Mouse (Mus musculus): ENCODE results near the gene Noa1. TPM values are rescaled to one million over a fixed set of nuclear protein-coding genes. Genes with fewer than 3 reads are reported as not detected.

The Noa1 gene
- polyA plus RNA-seq, 1 experiment from 2014 or later, result 37.2 TPM

DNA sequence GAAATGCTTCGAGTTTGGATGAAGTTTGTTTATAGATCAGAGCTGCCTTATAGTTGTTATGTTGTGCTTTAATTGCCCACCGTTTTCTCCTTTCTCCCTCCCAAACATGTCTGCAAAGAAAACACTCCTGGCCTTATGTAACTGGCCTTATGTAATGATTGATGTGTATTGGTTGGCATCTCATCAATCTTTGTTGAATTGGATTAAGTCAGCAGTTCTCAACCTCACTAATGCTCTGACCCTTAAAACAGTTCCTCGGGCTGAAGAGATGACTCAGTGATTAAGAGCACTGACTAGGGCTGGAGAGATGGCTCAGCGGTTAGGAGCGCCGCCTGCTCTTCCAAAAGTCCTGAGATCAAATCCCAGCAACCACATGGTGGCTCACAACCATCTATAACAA is 5.1 kb upstream of the Noa1 start:
- Histone ChIP-seq H3K36me3 (peaks cover 77% of the 10 kb centered on the region), H3K27ac (replicated peaks) (no peak overlapping the region), H3K4me3 (no peak overlapping the region), H3K27me3 (ENCODE audit: low read depth, poor library complexity, severe bottlenecking) (no peaks in the 10 kb centered on the region), H3K4me1 (peaks cover 14% of the 10 kb centered on the region), H3K9me3 (replicated peaks) (no peaks in the 10 kb centered on the region)
- no peak for DNase-seq (ENCODE audit: low spot score)
- WGBS, result 94% methylated on average over 6 of the region's 6 CpGs

DNA sequence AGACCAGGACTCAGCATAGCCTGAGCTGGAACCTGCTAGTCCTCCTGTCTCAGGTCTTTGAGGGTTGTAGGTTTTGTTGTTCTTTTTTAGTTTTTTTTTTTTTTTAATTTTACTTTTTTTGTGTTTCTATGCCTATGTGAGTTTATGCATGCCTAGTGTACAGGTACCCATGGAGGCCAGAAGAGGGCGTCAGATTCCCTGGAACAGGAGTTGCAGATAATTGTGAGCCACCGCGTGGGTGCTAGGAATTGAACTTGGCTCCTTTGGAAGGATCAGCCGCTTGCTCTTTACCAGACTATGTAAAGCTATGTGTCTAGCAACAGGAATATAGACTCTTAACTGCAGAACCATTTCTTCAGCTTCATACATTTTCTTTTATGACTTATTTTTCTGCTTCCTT is 4.3 kb upstream of the Noa1 start:
- 93% methylated on average over 4 of the region's 4 CpGs for WGBS
- DNase-seq (ENCODE audit: low spot score), result no peak
- Histone ChIP-seq H3K9me3 (replicated peaks) (no peaks in the 10 kb centered on the region), H3K27ac (replicated peaks) (no peak overlapping the region), H3K4me1 (peaks cover 16% of the 10 kb centered on the region), H3K27me3 (ENCODE audit: low read depth, poor library complexity, severe bottlenecking) (no peaks in the 10 kb centered on the region), H3K4me3 (no peak overlapping the region), H3K36me3 (peaks cover 71% of the 10 kb centered on the region)

DNA sequence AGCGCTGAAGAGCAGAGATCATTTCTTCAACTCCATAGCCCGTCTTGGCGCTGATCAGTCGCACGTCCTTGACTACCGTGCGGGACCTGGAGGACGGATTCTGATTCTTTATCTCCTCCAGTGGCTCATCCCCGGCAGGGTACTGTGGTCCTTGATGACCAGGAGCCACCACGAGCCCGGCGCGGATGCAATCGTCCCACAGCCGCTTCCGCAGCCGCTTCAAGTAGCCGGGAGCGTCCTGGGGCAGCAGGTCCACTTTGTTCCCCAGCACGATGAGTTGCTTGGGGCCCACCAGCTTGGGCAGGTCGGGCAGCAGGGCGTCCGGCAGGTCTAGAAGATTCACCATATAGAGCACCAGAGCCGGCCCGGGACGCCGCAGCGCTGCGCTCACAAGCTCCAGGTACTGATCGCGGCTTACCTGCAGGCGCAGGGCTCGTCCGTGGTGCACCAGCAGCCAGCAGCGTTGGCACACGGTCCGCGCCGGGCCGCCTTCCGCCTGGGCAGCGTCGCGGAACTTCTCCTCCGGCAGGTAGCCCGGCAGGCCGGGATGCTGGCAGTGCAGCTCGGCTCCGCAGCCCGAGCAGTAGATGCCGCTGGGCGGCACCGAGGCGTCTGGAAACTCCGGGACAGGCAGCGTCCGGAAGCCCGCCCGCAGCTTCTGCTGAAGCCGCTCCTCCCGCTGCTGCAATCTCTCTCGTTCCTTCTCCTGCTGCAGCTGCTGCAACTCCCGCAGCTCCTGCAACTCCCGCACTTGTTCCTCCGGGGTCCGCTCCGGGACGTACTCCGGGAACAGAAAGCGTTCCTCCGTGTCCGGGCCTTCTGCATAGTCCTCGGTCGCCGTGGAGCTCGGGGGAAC is 605 bp downstream of the Noa1 start:
- Histone ChIP-seq H3K36me3 (peaks cover 55% of the 10 kb centered on the region), H3K27me3 (ENCODE audit: low read depth, poor library complexity, severe bottlenecking) (no peaks in the 10 kb centered on the region), H3K27ac (replicated peaks) (peak overlapping the region; percentile 94), H3K9me3 (replicated peaks) (no peaks in the 10 kb centered on the region), H3K4me3 (peak overlapping the region; percentile 97), H3K4me1 (peaks cover 33% of the 10 kb centered on the region)
- DNase-seq (ENCODE audit: low spot score), result no peak
- WGBS, result under 1% methylated on average over 76 of the region's 76 CpGs

- H3K4me3 ChIP-seq, result peak overlapping the region; percentile 97
These were observed 1.9 kb downstream of the Noa1 start for GRCm38 (mm10) chr5:77307821-77308553.

DNA sequence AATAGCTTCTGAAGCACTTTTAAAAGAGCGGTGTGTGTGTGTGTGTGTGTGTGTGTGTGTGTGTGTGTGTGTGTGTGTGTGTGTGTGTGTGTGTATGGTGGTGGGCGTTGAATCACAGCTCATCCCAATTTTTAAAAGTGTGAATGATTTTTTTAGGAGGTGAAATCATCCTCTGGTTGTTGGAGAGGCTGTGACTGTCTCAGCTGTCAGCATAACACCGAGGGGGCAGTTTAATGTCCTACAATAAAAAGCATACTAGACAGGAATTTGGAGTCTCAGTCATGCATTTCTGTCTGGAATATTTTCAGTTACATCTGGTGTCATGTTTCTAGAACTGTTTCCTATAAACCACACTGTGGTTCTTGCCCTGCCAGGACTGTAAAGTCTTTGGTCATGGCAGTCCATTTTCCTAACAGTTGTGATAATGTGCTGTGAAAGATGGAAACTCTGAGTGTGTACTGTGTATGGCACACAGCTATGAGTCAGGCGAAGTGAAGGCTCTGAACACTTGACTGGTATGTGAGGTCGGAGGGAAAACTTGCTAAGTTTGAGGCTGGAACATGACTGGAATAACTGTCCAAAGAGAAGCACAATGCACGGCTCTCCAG is 8.5 kb downstream of the Noa1 start:
- Histone ChIP-seq H3K4me1 (no peaks in the 10 kb centered on the region), H3K36me3 (peaks cover 90% of the 10 kb centered on the region)
- 94% methylated on average over 6 of the region's 6 CpGs for WGBS

More at GRCm38 (mm10) chr5:77307821-77308553, 1.9 kb downstream of the Noa1 start:
- DNase-seq (ENCODE audit: low spot score), result no peak
- Histone ChIP-seq H3K27me3 (ENCODE audit: low read depth, poor library complexity, severe bottlenecking) (no peaks in the 10 kb centered on the region), H3K27ac (replicated peaks) (no peak overlapping the region), H3K4me1 (peaks cover 33% of the 10 kb centered on the region), H3K36me3 (peaks cover 52% of the 10 kb centered on the region), H3K9me3 (replicated peaks) (no peaks in the 10 kb centered on the region)
- WGBS, result 86% methylated on average over 5 of the region's 5 CpGs

GRCm38 (mm10) chr5:77299486-77299885 is 10.4 kb downstream of the Noa1 start:
- Histone ChIP-seq H3K36me3 (peaks cover 88% of the 10 kb centered on the region), H3K4me1 (no peaks in the 10 kb centered on the region), H3K9me3 (replicated peaks) (no peaks in the 10 kb centered on the region), H3K27ac (replicated peaks) (no peak overlapping the region), H3K4me3 (no peak overlapping the region), H3K27me3 (ENCODE audit: low read depth, poor library complexity, severe bottlenecking) (no peaks in the 10 kb centered on the region)
- WGBS, result 93% methylated on average over 2 of the region's 2 CpGs
- DNase-seq (ENCODE audit: low spot score), result no peak

More for the DNA sequence above, 8.5 kb downstream of the Noa1 start:
- no peak overlapping the region for H3K27ac ChIP-seq (replicated peaks)
- no peaks in the 10 kb centered on the region for H3K27me3 ChIP-seq (ENCODE audit: low read depth, poor library complexity, severe bottlenecking)
- no peaks in the 10 kb centered on the region for H3K9me3 ChIP-seq (replicated peaks)
- no peak for DNase-seq (ENCODE audit: low spot score)
- no peak overlapping the region for H3K4me3 ChIP-seq

DNA sequence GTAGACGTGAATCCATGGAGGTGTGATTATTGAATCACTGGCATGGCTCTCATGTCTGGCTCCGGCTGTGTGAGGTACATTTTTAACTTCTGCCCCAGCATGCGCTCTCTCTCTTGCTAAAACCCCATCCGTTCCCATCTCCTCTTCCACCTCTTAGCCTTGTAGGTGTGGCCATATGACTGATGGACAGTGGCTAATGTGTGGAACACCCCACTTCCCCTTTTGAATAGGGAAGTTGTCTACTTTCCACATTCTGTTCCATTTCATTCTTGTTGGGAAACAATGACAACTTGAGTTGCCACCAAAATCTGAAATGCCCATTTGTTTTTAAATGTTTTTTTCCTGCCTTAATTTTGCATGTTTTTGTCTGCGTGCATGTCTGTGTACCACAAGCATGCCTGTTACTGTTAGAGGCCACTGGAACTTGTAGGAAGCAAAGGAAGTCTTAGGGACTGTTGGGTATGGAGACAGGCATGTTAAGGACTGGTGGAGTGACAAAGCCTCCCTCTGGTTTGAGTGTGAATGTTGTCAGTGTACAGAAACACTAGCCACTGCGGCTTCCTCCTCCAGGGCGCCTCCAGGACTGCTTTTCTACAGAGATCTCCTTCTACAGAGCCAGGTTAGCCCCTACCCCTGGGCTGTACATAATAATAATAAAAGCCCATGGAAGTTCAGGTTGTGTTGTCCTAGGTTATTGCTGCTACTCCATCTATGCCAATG is 16.9 kb downstream of the Noa1 start:
- Histone ChIP-seq H3K27ac (replicated peaks) (no peak overlapping the region), H3K36me3 (peaks cover 97% of the 10 kb centered on the region), H3K4me1 (no peaks in the 10 kb centered on the region), H3K9me3 (replicated peaks) (no peaks in the 10 kb centered on the region), H3K27me3 (ENCODE audit: low read depth, poor library complexity, severe bottlenecking) (no peaks in the 10 kb centered on the region), H3K4me3 (no peak overlapping the region)
- 94% methylated on average over 7 of the region's 7 CpGs for WGBS
- DNase-seq (ENCODE audit: low spot score), result no peak

GRCm38 (mm10) chr5:77290606-77291005 is 19.3 kb downstream of the Noa1 start:
- Histone ChIP-seq H3K27me3 (ENCODE audit: low read depth, poor library complexity, severe bottlenecking) (no peaks in the 10 kb centered on the region), H3K27ac (replicated peaks) (no peak overlapping the region), H3K4me1 (no peaks in the 10 kb centered on the region), H3K9me3 (replicated peaks) (no peaks in the 10 kb centered on the region), H3K36me3 (peaks cover 97% of the 10 kb centered on the region), H3K4me3 (no peak overlapping the region)
- DNase-seq (ENCODE audit: low spot score), result no peak
- 92% methylated on average over 2 of the region's 2 CpGs for WGBS

DNA sequence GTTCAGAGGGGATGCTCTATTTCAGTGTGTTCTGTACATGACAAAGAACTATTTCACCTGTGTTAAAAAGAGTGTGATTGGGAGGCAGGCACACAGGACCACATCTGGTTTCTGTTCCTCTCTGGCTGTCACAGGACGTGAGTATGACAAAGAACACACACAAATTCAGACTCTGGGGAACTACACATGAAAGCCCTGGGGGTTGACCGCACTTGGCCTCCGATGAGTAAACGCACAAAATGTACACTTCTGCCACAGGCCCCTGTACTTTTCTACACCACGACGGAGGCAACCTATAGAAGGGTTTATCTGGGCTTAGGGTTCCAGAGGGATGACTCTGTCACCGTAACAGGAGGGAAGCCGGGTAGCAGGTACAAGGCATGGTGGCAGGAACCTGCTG is 20.2 kb downstream of the Noa1 start:
- Histone ChIP-seq H3K4me1 (no peaks in the 10 kb centered on the region), H3K4me3 (no peak overlapping the region), H3K27ac (replicated peaks) (no peak overlapping the region), H3K27me3 (ENCODE audit: low read depth, poor library complexity, severe bottlenecking) (no peaks in the 10 kb centered on the region), H3K9me3 (replicated peaks) (no peaks in the 10 kb centered on the region), H3K36me3 (peaks cover 97% of the 10 kb centered on the region)
- WGBS, result 91% methylated on average over 8 of the region's 8 CpGs
- no peak for DNase-seq (ENCODE audit: low spot score)

- no peak for DNase-seq (ENCODE audit: low spot score)
- Histone ChIP-seq H3K27ac (replicated peaks) (no peak overlapping the region), H3K4me3 (no peak overlapping the region), H3K36me3 (peaks cover 96% of the 10 kb centered on the region), H3K9me3 (replicated peaks) (no peaks in the 10 kb centered on the region), H3K27me3 (ENCODE audit: low read depth, poor library complexity, severe bottlenecking) (no peaks in the 10 kb centered on the region), H3K4me1 (no peaks in the 10 kb centered on the region)
- WGBS, result 87% methylated on average over 6 of the region's 6 CpGs
These were observed 22.0 kb downstream of the Noa1 start for GRCm38 (mm10) chr5:77287901-77288300.

- H3K4me3 ChIP-seq, result no peak overlapping the region
- no peaks in the 10 kb centered on the region for H3K9me3 ChIP-seq (replicated peaks)
- H3K27me3 ChIP-seq (ENCODE audit: low read depth, poor library complexity, severe bottlenecking), result no peaks in the 10 kb centered on the region
- 88% methylated on average over 5 of the region's 5 CpGs for WGBS
- H3K36me3 ChIP-seq, result peaks cover 96% of the 10 kb centered on the region
- no peak overlapping the region for H3K27ac ChIP-seq (replicated peaks)
- H3K4me1 ChIP-seq, result no peaks in the 10 kb centered on the region
- DNase-seq (ENCODE audit: low spot score), result no peak
These were observed 23.0 kb downstream of the Noa1 start for GRCm38 (mm10) chr5:77286904-77287303.

DNA sequence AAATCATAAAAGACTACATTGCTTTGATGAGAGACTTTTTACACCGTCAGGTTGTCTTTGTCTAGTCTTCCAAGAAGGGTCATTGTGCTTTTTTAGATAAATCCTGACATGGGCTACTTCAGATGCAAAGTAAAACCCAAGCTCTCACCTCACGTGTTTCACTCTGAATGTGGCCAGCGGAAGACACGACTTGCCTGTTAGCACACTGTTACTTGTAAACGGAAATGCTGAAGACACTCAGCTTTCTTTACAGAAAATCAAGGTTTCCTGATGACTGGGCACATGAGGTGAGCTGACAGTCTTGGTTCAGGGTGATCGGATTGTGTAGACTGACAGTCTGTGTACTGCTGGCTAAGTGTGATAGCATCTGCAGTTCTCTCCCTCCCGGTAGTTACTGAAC is 24.2 kb downstream of the Noa1 start:
- H3K36me3 ChIP-seq, result peaks cover 97% of the 10 kb centered on the region

More for the DNA sequence above, 24.2 kb downstream of the Noa1 start:
- no peaks in the 10 kb centered on the region for H3K9me3 ChIP-seq (replicated peaks)
- H3K27me3 ChIP-seq (ENCODE audit: low read depth, poor library complexity, severe bottlenecking), result no peaks in the 10 kb centered on the region
- WGBS, result 94% methylated on average over 7 of the region's 7 CpGs
- DNase-seq (ENCODE audit: low spot score), result no peak
- no peaks in the 10 kb centered on the region; the same call in 1 of the 2 replicates for H3K4me1 ChIP-seq
- H3K27ac ChIP-seq (replicated peaks), result no peak overlapping the region
- H3K4me3 ChIP-seq, result no peak overlapping the region
